Mouse (Mus musculus): ENCODE data around the gene Emp3. TPM values are rescaled to one million over a fixed set of nuclear protein-coding genes. Genes with fewer than 3 reads are reported as not detected.
A peak's percentile ranks its signal among the peaks of the same experiment; 100 is the strongest.
"Not testable (repeated sequence)": the region's sequence is repeated elsewhere in the genome, so short reads cannot be mapped to it uniquely, and the experiment has no call there.

Emp3 gene
- 409 TPM for polyA plus RNA-seq (2012; fragmentation: generic; extraction: Trizol)

DNA sequence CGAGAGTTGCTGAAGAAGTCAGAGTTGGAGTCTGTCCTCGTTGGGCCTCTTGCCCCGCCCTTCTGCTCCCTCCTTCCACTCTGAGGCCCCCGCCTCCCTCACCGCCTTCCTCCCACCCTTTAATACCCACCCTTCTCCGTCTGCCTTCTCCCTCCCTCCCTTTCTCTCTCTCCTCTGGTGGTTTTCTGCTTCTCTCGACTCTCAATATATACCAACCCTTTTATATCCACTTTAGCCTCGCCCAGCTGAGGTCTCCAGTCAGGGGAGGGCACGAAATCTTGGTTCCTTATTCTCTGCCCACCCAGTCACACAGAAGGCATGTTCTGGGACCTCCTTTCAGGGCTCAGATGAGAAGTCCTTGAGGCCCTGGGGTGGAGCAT, at the start of gene Emp3:
Gene Emp3, minus strand, starts transcription at position 163 of the 380 bp plus-strand sequence.
- H3K4me3 ChIP-seq, result peak within 1 kb of the TSS; percentile 54
- H3K79me2 ChIP-seq (ENCODE audit: control insufficient read depth, insufficient read depth), result peaks cover 15% of the 10 kb centered on the region
- peaks cover 3% of the 10 kb centered on the region for H3K36me3 ChIP-seq (ENCODE audit: control insufficient read depth, insufficient read depth)
- no peak for TF ChIP-seq E2F4 (IDR thresholded peaks at IDR 0.05; ENCODE audit: insufficient read depth)
- TF ChIP-seq POLR2AphosphoS2 (IDR thresholded peaks at IDR 0.05; ENCODE audit: insufficient read length, low read depth), result peak; percentile 9
- TF ChIP-seq MYOG (IDR thresholded peaks at IDR 0.05; ENCODE audit: control insufficient read depth in 1 of 3, insufficient read depth in 1 of 3, insufficient read length in 2 of 3, low read depth in 2 of 3), result no peak
- peak; percentile 36 for TF ChIP-seq POLR2A (IDR thresholded peaks at IDR 0.05; ENCODE audit: insufficient read length, low read depth)
- H3ac ChIP-seq (ENCODE audit: control insufficient read depth, insufficient read length), result peak within 1 kb of the TSS; percentile 50
- peak within 1 kb of the TSS; percentile 99 for H3K4me2 ChIP-seq (ENCODE audit: low read depth)
- no peaks in the 10 kb centered on the region for H3K27me3 ChIP-seq (ENCODE audit: control insufficient read depth, insufficient read depth, insufficient read length)

- H3K4me3 ChIP-seq, result peak overlapping the region; percentile 26
- TF ChIP-seq POLR2AphosphoS2 (IDR thresholded peaks at IDR 0.05; ENCODE audit: insufficient read length, low read depth) (no peak), TCF12 (IDR thresholded peaks at IDR 0.05; ENCODE audit: insufficient read depth, poor library complexity, severe bottlenecking) (no peak), REST (IDR thresholded peaks at IDR 0.05; ENCODE audit: insufficient read depth, insufficient read length) (no peak), MAX (IDR thresholded peaks at IDR 0.05; ENCODE audit: low read depth) (no peak), E2F4 (IDR thresholded peaks at IDR 0.05; ENCODE audit: insufficient read depth) (no peak), CEBPB (IDR thresholded peaks at IDR 0.05; ENCODE audit: insufficient read depth, poor library complexity, severe bottlenecking) (no peak), MYOG (IDR thresholded peaks at IDR 0.05; ENCODE audit: control insufficient read depth in 1 of 3, insufficient read depth in 1 of 3, insufficient read length in 2 of 3, low read depth in 2 of 3) (no peak), SRF (IDR thresholded peaks at IDR 0.05; ENCODE audit: control insufficient read depth, insufficient read length, low read depth) (no peak), MYOD1 (IDR thresholded peaks at IDR 0.05; ENCODE audit: control insufficient read depth in 1 of 3, insufficient read length in 2 of 3, low read depth in 2 of 3) (no peak), TCF3 (IDR thresholded peaks at IDR 0.05; ENCODE audit: insufficient read length, low read depth) (no peak), POLR2A (IDR thresholded peaks at IDR 0.05; ENCODE audit: insufficient read length, low read depth) (no peak), USF1 (IDR thresholded peaks at IDR 0.05; ENCODE audit: low read depth) (no peak)
- no peak overlapping the region for H3ac ChIP-seq (ENCODE audit: control insufficient read depth, insufficient read length)
- no peaks in the 10 kb centered on the region for H3K79me2 ChIP-seq (ENCODE audit: control insufficient read depth, insufficient read depth)
- H3K4me2 ChIP-seq (ENCODE audit: low read depth), result peak overlapping the region; percentile 88
- peaks cover 2% of the 10 kb centered on the region for H3K27me3 ChIP-seq (ENCODE audit: control insufficient read depth, insufficient read depth, insufficient read length)
- no peaks in the 10 kb centered on the region for H3K36me3 ChIP-seq (ENCODE audit: control insufficient read depth, insufficient read depth)
Measured at GRCm38 (mm10) chr7:45956611-45957010, 35.4 kb upstream of the Emp3 start.

DNA sequence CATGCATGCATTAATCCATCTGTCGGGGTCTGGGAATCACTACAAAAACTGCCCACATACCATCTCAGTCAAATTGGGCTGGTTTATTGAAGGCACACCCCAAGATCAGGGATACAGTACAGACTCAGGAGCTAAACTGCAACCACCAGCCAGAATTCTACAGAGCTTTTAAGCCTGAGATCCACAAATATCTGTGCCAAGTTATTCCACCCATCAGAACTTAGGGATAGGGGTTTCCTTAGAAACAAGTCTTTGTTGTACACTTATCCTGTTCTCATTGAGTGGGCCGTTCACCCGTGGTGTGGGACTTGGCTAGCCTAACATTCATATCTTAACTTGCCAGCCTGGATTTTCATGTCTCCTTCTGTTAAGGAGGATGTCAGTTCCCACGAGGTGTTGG, 27.9 kb upstream of the Emp3 start:
- no peak overlapping the region for H3ac ChIP-seq (ENCODE audit: control insufficient read depth, insufficient read length)
- no peak for TF ChIP-seq SRF (IDR thresholded peaks at IDR 0.05; ENCODE audit: control insufficient read depth, insufficient read length, low read depth)
- no peak for TF ChIP-seq MYOD1 (IDR thresholded peaks at IDR 0.05; ENCODE audit: control insufficient read depth in 1 of 3, insufficient read length in 2 of 3, low read depth in 2 of 3)
- no peak for TF ChIP-seq USF1 (IDR thresholded peaks at IDR 0.05; ENCODE audit: low read depth)
- TF ChIP-seq CEBPB (IDR thresholded peaks at IDR 0.05; ENCODE audit: insufficient read depth, poor library complexity, severe bottlenecking), result no peak
- no peak for TF ChIP-seq POLR2AphosphoS2 (IDR thresholded peaks at IDR 0.05; ENCODE audit: insufficient read length, low read depth)
- no peak for TF ChIP-seq TCF12 (IDR thresholded peaks at IDR 0.05; ENCODE audit: insufficient read depth, poor library complexity, severe bottlenecking)
- H3K36me3 ChIP-seq (ENCODE audit: control insufficient read depth, insufficient read depth), result no peaks in the 10 kb centered on the region
- H3K4me3 ChIP-seq, result no peak overlapping the region
- H3K79me2 ChIP-seq (ENCODE audit: control insufficient read depth, insufficient read depth), result no peaks in the 10 kb centered on the region
- H3K27me3 ChIP-seq (ENCODE audit: control insufficient read depth, insufficient read depth, insufficient read length), result no peaks in the 10 kb centered on the region
- H3K4me2 ChIP-seq (ENCODE audit: low read depth), result no peak overlapping the region

GRCm38 (mm10) chr7:45943280-45943679, 22.1 kb upstream of the Emp3 start:
- not testable (repeated sequence) for H3K27me3 ChIP-seq (ENCODE audit: control insufficient read depth, insufficient read depth, insufficient read length); H3ac ChIP-seq (ENCODE audit: control insufficient read depth, insufficient read length); H3K36me3 ChIP-seq (ENCODE audit: control insufficient read depth, insufficient read depth)

DNA sequence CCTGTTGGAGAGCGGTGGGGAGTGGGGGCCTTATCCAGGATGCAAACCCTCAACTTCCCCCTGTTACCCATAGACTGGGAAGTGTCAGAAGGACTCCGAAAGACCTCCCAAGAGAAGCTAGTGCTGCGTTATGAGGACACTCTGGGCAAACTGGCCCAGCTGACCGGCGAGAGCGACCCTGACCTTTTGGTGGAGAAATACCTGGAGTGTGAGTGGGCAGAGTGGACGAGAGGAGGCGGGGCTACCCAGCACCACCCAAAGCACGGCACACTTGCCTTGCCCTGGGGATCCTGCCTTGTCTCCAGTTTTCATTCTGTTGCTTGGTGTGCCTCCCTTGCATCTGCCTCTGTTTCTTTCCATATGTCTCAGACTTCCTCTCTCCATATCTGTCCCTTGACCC, 20.8 kb upstream of the Emp3 start:
- Histone ChIP-seq H3K36me3 (ENCODE audit: control insufficient read depth, insufficient read depth) (no peaks in the 10 kb centered on the region), H3K79me2 (ENCODE audit: control insufficient read depth, insufficient read depth) (no peaks in the 10 kb centered on the region), H3K4me3 (no peak overlapping the region), H3ac (ENCODE audit: control insufficient read depth, insufficient read length) (no peak overlapping the region), H3K27me3 (ENCODE audit: control insufficient read depth, insufficient read depth, insufficient read length) (no peaks in the 10 kb centered on the region), H3K4me2 (ENCODE audit: low read depth) (no peak overlapping the region)
- TF ChIP-seq MYOD1 (IDR thresholded peaks at IDR 0.05; ENCODE audit: control insufficient read depth in 1 of 3, insufficient read length in 2 of 3, low read depth in 2 of 3) (no peak), TCF3 (IDR thresholded peaks at IDR 0.05; ENCODE audit: insufficient read length, low read depth) (no peak), SRF (IDR thresholded peaks at IDR 0.05; ENCODE audit: control insufficient read depth, insufficient read length, low read depth) (no peak), E2F4 (IDR thresholded peaks at IDR 0.05; ENCODE audit: insufficient read depth) (no peak), MYOG (IDR thresholded peaks at IDR 0.05; ENCODE audit: control insufficient read depth in 1 of 3, insufficient read depth in 1 of 3, insufficient read length in 2 of 3, low read depth in 2 of 3) (no peak), MAX (IDR thresholded peaks at IDR 0.05; ENCODE audit: low read depth) (no peak), POLR2AphosphoS2 (IDR thresholded peaks at IDR 0.05; ENCODE audit: insufficient read length, low read depth) (no peak), REST (IDR thresholded peaks at IDR 0.05; ENCODE audit: insufficient read depth, insufficient read length) (no peak), TCF12 (IDR thresholded peaks at IDR 0.05; ENCODE audit: insufficient read depth, poor library complexity, severe bottlenecking) (no peak), POLR2A (IDR thresholded peaks at IDR 0.05; ENCODE audit: insufficient read length, low read depth) (no peak), CEBPB (IDR thresholded peaks at IDR 0.05; ENCODE audit: insufficient read depth, poor library complexity, severe bottlenecking) (no peak), USF1 (IDR thresholded peaks at IDR 0.05; ENCODE audit: low read depth) (no peak)

More at GRCm38 (mm10) chr7:45943280-45943679, 22.1 kb upstream of the Emp3 start:
- not testable (repeated sequence) for H3K79me2 ChIP-seq (ENCODE audit: control insufficient read depth, insufficient read depth); H3K4me2 ChIP-seq (ENCODE audit: low read depth); H3K4me3 ChIP-seq

Measured in myocyte (in vitro differentiated cells).